Mouse (Mus musculus) liver, postnatal 0 days (tissue): ENCODE results near the gene Sdk2. TPM values are rescaled to one million over a fixed set of nuclear protein-coding genes. Genes with fewer than 3 reads are reported as not detected.
A peak's percentile ranks its signal among the peaks of the same experiment; 100 is the strongest.

Experiments used
- ATAC-seq: fragments of 200-750 bp; cut with Nextera tagmentation; 2 replicates; pipeline ENCODE4 v1.8.0; 2017; ENCODE audit warnings: mild to moderate bottlenecking, moderate library complexity
- DNase-seq: peaks from one replicate; pipeline ENCODE4 v3.0.0-alpha.2; 2016
- H3K27ac ChIP-seq: fragments of 300-500 bp; sonication (generic); 2 replicates; pipeline ENCODE4 v1.5.1; 2014; ENCODE audit warnings: antibody characterized with exemption, moderate library complexity, mild to moderate bottlenecking, low read depth
- H3K27me3 ChIP-seq: fragments of 300-500 bp; sonication (generic); 2 replicates; pipeline ENCODE4 v1.6.1; 2014; ENCODE audit warnings: low read length, control low read depth, mixed read lengths; ENCODE audit not compliant: insufficient read depth
- H3K36me3 ChIP-seq: fragments of 300-500 bp; sonication (generic); replicated peaks from 2 replicates; pipeline ENCODE4 v1.6.1; 2014; ENCODE audit warnings: mild to moderate bottlenecking, control low read depth, low read length, moderate library complexity, mixed read lengths; ENCODE audit not compliant: insufficient read depth
- H3K4me1 ChIP-seq: fragments of 300-500 bp; sonication (generic); 2 replicates; pipeline ENCODE4 v1.6.1; 2014; ENCODE audit warnings: antibody characterized with exemption, mild to moderate bottlenecking, control low read depth; ENCODE audit not compliant: insufficient read depth
- H3K4me2 ChIP-seq: fragments of 300-500 bp; sonication (generic); 2 replicates; pipeline ENCODE4 v1.6.1; 2014; ENCODE audit warnings: low read depth, mild to moderate bottlenecking, low read length, moderate library complexity, mixed read lengths
- H3K4me3 ChIP-seq: fragments of 300-500 bp; sonication (generic); 2 replicates; pipeline ENCODE4 v1.5.1; 2014; ENCODE audit warnings: low read depth, low read length
- H3K9ac ChIP-seq: fragments of 300-500 bp; sonication (generic); replicated peaks from 2 replicates; pipeline ENCODE4 v1.6.1; 2014; ENCODE audit warnings: mild to moderate bottlenecking, moderate library complexity
- H3K9me3 ChIP-seq: fragments of 300-500 bp; sonication (generic); 2 replicates; pipeline ENCODE4 v1.6.1; 2016; ENCODE audit warnings: mild to moderate bottlenecking, control low read depth, low read length, mixed read lengths
- CTCF ChIP-seq: sonication (generic); IDR thresholded peaks from 2 replicates; pipeline ENCODE4 v1.5.1; 2016; ENCODE audit warnings: antibody characterized with exemption, low read depth
- EP300 ChIP-seq: IDR thresholded peaks from 2 replicates; pipeline ENCODE4 v1.6.1; 2016; ENCODE audit warnings: antibody characterized with exemption, low read depth, mild to moderate bottlenecking
- WGBS: fragments of 180-500 bp; shearing (Covaris S2); extraction: QIAGEN DNeasy Blood & Tissue Kit; methylation state at CpG from one replicate; pipeline ENCODE4 v1.1.7; 2014; ENCODE audit not compliant: insufficient replicate concordance; 5-methylcytosine and 5-hydroxymethylcytosine counted together
- polyA plus RNA-seq: library from polyadenylated mRNA; unstranded; fragments of >200 nt; fragmentation: Nextera tagmentation; extraction: Ambion mirVana; gene quantifications from 2 replicates; pipeline ENCODE4 v1.2.1, GENCODE M21; 2015

Gene Sdk2
- polyA plus RNA-seq, 1 experiment from 2014 or later = 0.15 TPM

DNA sequence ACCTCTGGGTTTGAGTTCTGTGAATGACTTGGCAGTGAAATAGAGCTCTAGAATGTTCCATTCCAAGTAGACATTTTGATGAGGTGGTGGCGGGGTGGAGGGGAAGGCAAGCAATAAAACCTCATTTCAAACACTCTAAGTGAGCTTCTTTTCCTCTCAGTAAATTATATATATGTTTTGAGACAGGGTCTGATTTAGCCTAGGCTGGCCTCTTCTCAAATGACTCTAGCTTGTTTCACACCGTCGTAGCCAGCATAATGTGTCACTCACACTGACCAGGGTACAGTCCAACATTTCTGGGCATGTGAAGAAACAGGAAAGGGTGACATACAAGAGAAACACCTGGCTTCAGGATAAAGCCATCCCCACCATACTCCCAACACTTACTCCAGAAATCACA is 68.1 kb downstream of the Sdk2 start:
- TF ChIP-seq CTCF (no peak), EP300 (no peak)
- WGBS = 74% methylated on average over 3 of the region's 3 CpGs
- Histone ChIP-seq H3K9ac (no peak overlapping the region), H3K4me1 (no peaks in the 10 kb centered on the region), H3K4me2 (no peak overlapping the region), H3K9me3 (no peaks in the 10 kb centered on the region), H3K36me3 (no peaks in the 10 kb centered on the region), H3K27me3 (no peaks in the 10 kb centered on the region), H3K4me3 (no peak overlapping the region), H3K27ac (no peak overlapping the region)
- DNase-seq = no peak
- ATAC-seq = no peak

DNA sequence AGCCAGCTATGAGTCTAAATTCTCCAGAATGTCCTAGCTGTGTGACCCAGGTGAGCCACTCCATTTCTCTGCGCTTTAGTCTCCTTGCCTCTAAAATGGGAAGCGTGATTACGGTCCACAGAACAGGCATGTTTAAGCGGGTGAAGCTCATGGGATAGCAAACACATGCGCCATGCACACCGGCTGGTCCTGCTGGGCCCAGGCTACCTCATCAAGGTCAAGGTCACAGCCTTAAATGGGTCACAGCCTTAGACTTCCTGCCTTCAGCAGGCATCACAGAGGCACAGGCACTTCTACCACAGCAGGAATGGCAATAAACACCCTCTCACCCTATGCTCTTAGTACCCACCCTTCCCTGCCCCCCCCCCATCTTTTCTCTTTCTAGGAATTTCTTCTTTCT is 72.9 kb downstream of the Sdk2 start:
- Histone ChIP-seq H3K9me3 (no peaks in the 10 kb centered on the region), H3K4me1 (no peaks in the 10 kb centered on the region), H3K4me2 (no peak overlapping the region), H3K27me3 (no peaks in the 10 kb centered on the region), H3K4me3 (no peak overlapping the region), H3K27ac (no peak overlapping the region), H3K9ac (no peak overlapping the region), H3K36me3 (no peaks in the 10 kb centered on the region)
- no peak for TF ChIP-seq CTCF
- no peak for TF ChIP-seq EP300
- ATAC-seq (no peak), DNase-seq (no peak)
- WGBS = 91% methylated on average over 6 of the region's 6 CpGs

DNA sequence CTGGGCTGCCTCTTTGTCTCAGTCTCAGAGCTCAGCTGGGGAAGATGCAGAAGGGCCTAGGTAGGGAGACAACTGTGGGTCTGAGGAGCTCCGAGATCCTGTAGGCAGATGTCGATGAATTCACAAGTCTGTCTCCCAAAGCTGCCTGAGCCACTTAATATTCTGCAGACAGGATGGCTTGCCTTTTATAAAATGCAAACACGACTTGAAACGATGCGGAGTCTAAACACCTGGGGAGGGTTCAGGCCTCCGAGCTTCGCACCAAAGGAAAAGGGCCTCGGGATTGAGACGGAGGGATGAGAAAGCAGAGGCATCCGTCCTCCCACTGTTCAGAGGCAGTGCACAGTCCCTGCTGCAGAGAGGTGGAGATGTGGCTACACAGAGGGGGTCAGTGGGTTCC is 74.0 kb downstream of the Sdk2 start:
- TF ChIP-seq CTCF (no peak), EP300 (no peak)
- no peak for DNase-seq
- no peak for ATAC-seq
- H3K27ac ChIP-seq = no peak overlapping the region
- H3K36me3 ChIP-seq = no peaks in the 10 kb centered on the region
- H3K4me1 ChIP-seq = no peaks in the 10 kb centered on the region
- no peaks in the 10 kb centered on the region for H3K27me3 ChIP-seq
- no peaks in the 10 kb centered on the region for H3K9me3 ChIP-seq
- no peak overlapping the region for H3K4me3 ChIP-seq
- H3K9ac ChIP-seq = no peak overlapping the region
- H3K4me2 ChIP-seq = no peak overlapping the region
- WGBS = 77% methylated on average over 10 of the region's 10 CpGs

DNA sequence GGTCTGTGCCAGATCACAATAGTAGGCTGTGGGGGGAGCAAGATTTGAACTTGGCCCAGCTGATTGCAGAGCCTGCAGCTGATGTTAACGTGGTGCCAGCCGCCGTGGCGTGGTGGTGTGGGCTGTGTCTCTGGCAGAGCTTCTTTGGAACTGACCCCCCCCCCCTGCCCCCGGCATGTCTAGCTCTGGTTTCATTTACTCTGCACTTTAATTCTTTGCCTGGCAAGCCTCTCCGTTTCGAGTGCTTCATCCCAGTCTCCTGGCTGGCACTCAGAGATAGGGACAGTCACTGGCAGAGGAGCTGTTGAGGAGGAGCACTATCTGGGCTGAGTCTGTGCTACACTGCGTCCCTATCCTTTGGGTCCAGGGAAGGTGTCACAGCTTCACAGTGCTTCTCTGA is 75.0 kb downstream of the Sdk2 start:
- Histone ChIP-seq H3K36me3 (no peaks in the 10 kb centered on the region), H3K27me3 (no peaks in the 10 kb centered on the region), H3K9me3 (no peaks in the 10 kb centered on the region), H3K9ac (no peak overlapping the region), H3K27ac (no peak overlapping the region), H3K4me3 (no peak overlapping the region), H3K4me1 (no peaks in the 10 kb centered on the region), H3K4me2 (no peak overlapping the region)
- TF ChIP-seq CTCF (no peak), EP300 (no peak)
- ATAC-seq (no peak), DNase-seq (no peak)
- WGBS = 77% methylated on average over 8 of the region's 8 CpGs

DNA sequence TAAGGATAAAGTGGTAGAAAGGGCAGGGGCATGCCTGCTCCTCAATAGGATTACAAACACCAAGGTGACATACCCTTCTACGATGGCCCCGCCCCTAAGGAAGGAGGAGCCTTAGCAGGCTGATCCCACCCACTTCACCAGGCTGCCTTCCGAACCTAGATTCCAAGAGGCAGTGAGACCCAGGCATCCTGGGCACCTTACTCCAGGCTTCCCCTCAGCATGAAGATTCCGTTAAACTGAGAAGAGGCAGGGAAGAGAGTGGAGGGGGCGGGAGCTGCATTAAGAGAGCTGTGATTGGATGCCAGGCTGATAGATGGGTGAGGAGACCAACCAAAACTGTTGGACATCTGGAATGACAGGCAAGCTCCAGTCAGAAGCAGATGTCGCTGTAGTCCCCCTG is 76.4 kb downstream of the Sdk2 start:
- H3K9ac ChIP-seq = no peak overlapping the region
- H3K36me3 ChIP-seq = no peaks in the 10 kb centered on the region
- ATAC-seq (no peak), DNase-seq (peak; percentile 23)
- H3K27me3 ChIP-seq = no peaks in the 10 kb centered on the region
- no peak for TF ChIP-seq CTCF
- no peak for TF ChIP-seq EP300
- no peak overlapping the region for H3K4me2 ChIP-seq
- no peaks in the 10 kb centered on the region for H3K4me1 ChIP-seq
- H3K4me3 ChIP-seq = no peak overlapping the region
- no peaks in the 10 kb centered on the region for H3K9me3 ChIP-seq
- no peak overlapping the region for H3K27ac ChIP-seq
- 8% methylated on average over 6 of the region's 6 CpGs for WGBS

DNA sequence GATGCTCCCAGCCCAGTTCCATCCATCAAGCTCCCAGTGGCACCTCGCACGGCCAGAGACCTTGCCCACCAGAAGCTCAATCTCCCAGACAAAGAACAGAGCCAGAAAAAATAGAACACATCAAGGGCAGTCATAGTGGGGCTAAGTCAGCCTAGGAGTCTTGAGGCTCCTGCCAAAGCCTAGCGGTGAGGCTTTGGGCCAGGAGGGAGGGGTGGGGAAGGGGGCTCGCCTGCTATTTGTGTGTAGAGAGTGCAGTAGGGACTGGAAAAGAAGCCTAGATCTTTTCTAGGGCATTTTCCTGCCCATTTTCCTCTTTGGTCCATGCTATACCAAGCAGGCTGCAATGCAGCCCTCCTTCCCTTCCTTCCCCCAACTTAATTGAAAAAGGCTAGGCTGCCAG is 76.8 kb downstream of the Sdk2 start:
- Histone ChIP-seq H3K4me2 (no peak overlapping the region), H3K9me3 (no peaks in the 10 kb centered on the region), H3K9ac (no peak overlapping the region), H3K4me3 (no peak overlapping the region), H3K36me3 (no peaks in the 10 kb centered on the region), H3K27ac (no peak overlapping the region), H3K27me3 (no peaks in the 10 kb centered on the region), H3K4me1 (no peaks in the 10 kb centered on the region)
- ATAC-seq (no peak), DNase-seq (no peak)
- 52% methylated on average over 4 of the region's 4 CpGs for WGBS
- TF ChIP-seq CTCF = no peak
- TF ChIP-seq EP300 = no peak

DNA sequence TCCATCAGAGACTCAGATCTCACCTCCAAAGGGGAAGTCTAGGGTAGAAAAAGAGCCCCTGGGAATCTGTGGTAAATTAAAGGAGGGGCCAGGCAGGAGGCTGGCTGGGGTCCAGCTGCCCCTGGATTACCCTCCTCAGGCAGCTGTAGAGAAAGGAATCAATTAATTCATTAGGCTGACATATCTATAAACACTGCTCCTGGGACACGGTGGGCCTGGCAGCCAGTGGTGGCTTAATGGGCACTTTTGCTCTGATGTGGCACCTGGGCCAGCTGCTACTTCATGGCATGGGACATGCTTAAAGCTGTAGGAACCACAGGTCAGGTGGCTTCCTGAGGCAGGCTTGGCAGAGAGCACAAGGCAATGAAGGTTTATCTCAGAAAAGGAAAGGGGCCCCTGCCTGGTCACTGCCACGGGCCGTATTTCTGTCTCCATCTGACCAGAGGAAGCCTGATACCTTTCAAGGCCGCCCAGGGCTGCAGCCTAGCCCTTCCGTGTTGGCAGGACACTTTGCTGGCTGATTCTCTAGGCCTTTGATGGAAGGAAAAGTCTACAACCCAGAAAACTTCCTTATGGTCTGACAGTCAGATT is 80.9 kb downstream of the Sdk2 start:
- no peaks in the 10 kb centered on the region for H3K27me3 ChIP-seq
- WGBS = 50% methylated on average over 5 of the region's 5 CpGs

More for the DNA sequence above, 80.9 kb downstream of the Sdk2 start:
- Histone ChIP-seq H3K27ac (no peak overlapping the region), H3K4me1 (no peaks in the 10 kb centered on the region), H3K4me3 (no peak overlapping the region), H3K9ac (no peak overlapping the region), H3K4me2 (no peak overlapping the region), H3K9me3 (no peaks in the 10 kb centered on the region), H3K36me3 (no peaks in the 10 kb centered on the region)
- DNase-seq (no peak), ATAC-seq (no peak)
- TF ChIP-seq EP300 (no peak), CTCF (no peak)
